Mouse (Mus musculus) lung, postnatal 0 days (tissue): ENCODE data around the gene Selenos. TPM values are rescaled to one million over a fixed set of nuclear protein-coding genes. Genes with fewer than 3 reads are reported as not detected.
A peak's percentile ranks its signal among the peaks of the same experiment; 100 is the strongest.

Experiments used
- ATAC-seq: fragments of 200-750 bp; cut with Nextera tagmentation; 2 replicates; pipeline ENCODE4 v1.8.0; 2017; ENCODE audit warnings: moderate library complexity
- DNase-seq: peaks from one replicate; pipeline ENCODE4 v3.0.0-alpha.2; 2016; ENCODE audit warnings: low spot score
- H3K27ac ChIP-seq: fragments of 300-500 bp; sonication (generic); 2 replicates; pipeline ENCODE4 v1.5.1; 2014; ENCODE audit warnings: antibody characterized with exemption, mild to moderate bottlenecking, low read length, mixed read lengths
- H3K27me3 ChIP-seq: fragments of 300-500 bp; sonication (generic); replicated peaks from 2 replicates; pipeline ENCODE4 v1.6.1; 2014; ENCODE audit warnings: low read length, mixed read lengths; ENCODE audit not compliant: insufficient read depth
- H3K36me3 ChIP-seq: fragments of 300-500 bp; sonication (generic); 2 replicates; pipeline ENCODE4 v1.6.1; 2014; ENCODE audit warnings: low read length, mixed read lengths; ENCODE audit not compliant: insufficient read depth
- H3K4me1 ChIP-seq: fragments of 300-500 bp; sonication (generic); 2 replicates; pipeline ENCODE4 v1.6.1; 2014; ENCODE audit warnings: antibody characterized with exemption, low read depth, low read length, mixed read lengths; ENCODE audit not compliant: insufficient read depth
- H3K4me2 ChIP-seq: fragments of 300-500 bp; sonication (generic); replicated peaks from 2 replicates; pipeline ENCODE4 v1.6.1; 2014; ENCODE audit warnings: low read depth, mild to moderate bottlenecking, low read length, moderate library complexity, mixed read lengths
- H3K4me3 ChIP-seq: fragments of 300-500 bp; sonication (generic); 2 replicates; pipeline ENCODE4 v1.5.1; 2014; ENCODE audit warnings: low read depth, low read length
- H3K9ac ChIP-seq: fragments of 300-500 bp; sonication (generic); replicated peaks from 2 replicates; pipeline ENCODE4 v1.6.1; 2014; ENCODE audit warnings: low read depth, mild to moderate bottlenecking
- H3K9me3 ChIP-seq: fragments of 300-500 bp; sonication (generic); 2 replicates; pipeline ENCODE4 v1.6.1; 2016; ENCODE audit warnings: low read length, mixed read lengths
- CTCF ChIP-seq: IDR thresholded peaks from 2 replicates; pipeline ENCODE4 v1.5.1; 2016; ENCODE audit warnings: antibody characterized with exemption, mild to moderate bottlenecking
- EP300 ChIP-seq: IDR thresholded peaks from 2 replicates; pipeline ENCODE4 v1.6.1; 2016; ENCODE audit warnings: antibody characterized with exemption, mild to moderate bottlenecking, control low read depth
- WGBS: fragments of 180-500 bp; shearing (Covaris S2); extraction: QIAGEN DNeasy Blood & Tissue Kit; methylation state at CpG from one replicate; pipeline ENCODE4 v1.1.7; 2014; 5-methylcytosine and 5-hydroxymethylcytosine counted together
- polyA plus RNA-seq: library from polyadenylated mRNA; unstranded; fragments of >200 nt; fragmentation: Nextera tagmentation; extraction: Ambion mirVana; gene quantifications from 2 replicates; pipeline ENCODE4 v1.2.1, GENCODE M21; 2015

The Selenos gene
- polyA plus RNA-seq, 1 experiment from 2014 or later = 167 TPM

- peak; percentile 92 for ATAC-seq
Observed at GRCm38 (mm10) chr7:66131776-66132421, 52.5 kb downstream of the Selenos start.

GRCm38 (mm10) chr7:66134154-66134553 is 54.7 kb downstream of the Selenos start:
- Histone ChIP-seq H3K36me3 (no peaks in the 10 kb centered on the region), H3K9ac (no peak overlapping the region), H3K4me1 (peaks cover 7% of the 10 kb centered on the region), H3K4me2 (no peak overlapping the region), H3K27me3 (no peaks in the 10 kb centered on the region), H3K4me3 (no peak overlapping the region), H3K9me3 (no peaks in the 10 kb centered on the region), H3K27ac (no peak overlapping the region)
- ATAC-seq (no peak), DNase-seq (peak; percentile 37)
- TF ChIP-seq CTCF (no peak), EP300 (0 out of 2 replicates have a peak, but pooled peaks have one; percentile 9)
- WGBS = 68% methylated on average over 3 of the region's 3 CpGs

More at GRCm38 (mm10) chr7:66131776-66132421, 52.5 kb downstream of the Selenos start:
- peaks cover 17% of the 10 kb centered on the region for H3K4me1 ChIP-seq
- H3K9ac ChIP-seq = no peak overlapping the region
- no peak overlapping the region for H3K4me2 ChIP-seq
- H3K9me3 ChIP-seq = no peaks in the 10 kb centered on the region
- TF ChIP-seq EP300 (peak; percentile 93), CTCF (no peak)
- no peaks in the 10 kb centered on the region for H3K27me3 ChIP-seq
- H3K27ac ChIP-seq = no peak overlapping the region
- no peaks in the 10 kb centered on the region for H3K36me3 ChIP-seq
- peak; percentile 83 for DNase-seq
- H3K4me3 ChIP-seq = no peak overlapping the region
- WGBS = 55% methylated on average over 4 of the region's 4 CpGs

- Histone ChIP-seq H3K9me3 (no peaks in the 10 kb centered on the region), H3K9ac (no peak overlapping the region), H3K27ac (peak overlapping the region; percentile 8; the same call in 1 of the 2 replicates), H3K27me3 (no peaks in the 10 kb centered on the region), H3K4me2 (no peak overlapping the region), H3K4me3 (no peak overlapping the region), H3K4me1 (peaks cover 11% of the 10 kb centered on the region), H3K36me3 (no peaks in the 10 kb centered on the region)
- peak; percentile 43 for DNase-seq
- WGBS = 63% methylated on average over 3 of the region's 3 CpGs
- no peak for TF ChIP-seq EP300
- no peak for TF ChIP-seq CTCF
- no peak for ATAC-seq
Observed at GRCm38 (mm10) chr7:66135644-66136043, 56.2 kb downstream of the Selenos start.

- peaks cover 16% of the 10 kb centered on the region for H3K4me1 ChIP-seq
- TF ChIP-seq EP300 = no peak
- no peak for TF ChIP-seq CTCF
- peak overlapping the region; percentile 8; the same call in 1 of the 2 replicates for H3K27ac ChIP-seq
- ATAC-seq (no peak), DNase-seq (peak; percentile 47)
- H3K9ac ChIP-seq = no peak overlapping the region
- no peaks in the 10 kb centered on the region for H3K36me3 ChIP-seq
- no peak overlapping the region for H3K4me2 ChIP-seq
- no peaks in the 10 kb centered on the region for H3K27me3 ChIP-seq
- H3K9me3 ChIP-seq = no peaks in the 10 kb centered on the region
- no peak overlapping the region for H3K4me3 ChIP-seq
Observed at GRCm38 (mm10) chr7:66136187-66136586, 56.7 kb downstream of the Selenos start.

- Histone ChIP-seq H3K36me3 (no peaks in the 10 kb centered on the region), H3K27me3 (no peaks in the 10 kb centered on the region), H3K9ac (no peak overlapping the region), H3K4me2 (no peak overlapping the region), H3K27ac (no peak overlapping the region), H3K4me1 (peaks cover 16% of the 10 kb centered on the region), H3K9me3 (no peaks in the 10 kb centered on the region), H3K4me3 (no peak overlapping the region)
- ATAC-seq = no peak
- TF ChIP-seq EP300 (no peak), CTCF (no peak)
- DNase-seq = no peak
- 94% methylated on average over 4 of the region's 4 CpGs for WGBS
Observed at GRCm38 (mm10) chr7:66137309-66137708, 57.9 kb downstream of the Selenos start.

GRCm38 (mm10) chr7:66138301-66138700 is 58.9 kb downstream of the Selenos start:
- no peak overlapping the region for H3K4me2 ChIP-seq
- WGBS = 19% methylated on average over 4 of the region's 4 CpGs
- H3K27ac ChIP-seq = no peak overlapping the region
- no peaks in the 10 kb centered on the region for H3K27me3 ChIP-seq
- TF ChIP-seq EP300 (no peak), CTCF (no peak)
- no peak overlapping the region for H3K4me3 ChIP-seq
- DNase-seq (peak; percentile 31), ATAC-seq (no peak)
- H3K4me1 ChIP-seq = peaks cover 16% of the 10 kb centered on the region
- no peak overlapping the region for H3K9ac ChIP-seq
- H3K36me3 ChIP-seq = no peaks in the 10 kb centered on the region
- no peaks in the 10 kb centered on the region for H3K9me3 ChIP-seq
